12 mouse cellular contexts compared by ENCODE assay signal in the genomic region with DNA sequence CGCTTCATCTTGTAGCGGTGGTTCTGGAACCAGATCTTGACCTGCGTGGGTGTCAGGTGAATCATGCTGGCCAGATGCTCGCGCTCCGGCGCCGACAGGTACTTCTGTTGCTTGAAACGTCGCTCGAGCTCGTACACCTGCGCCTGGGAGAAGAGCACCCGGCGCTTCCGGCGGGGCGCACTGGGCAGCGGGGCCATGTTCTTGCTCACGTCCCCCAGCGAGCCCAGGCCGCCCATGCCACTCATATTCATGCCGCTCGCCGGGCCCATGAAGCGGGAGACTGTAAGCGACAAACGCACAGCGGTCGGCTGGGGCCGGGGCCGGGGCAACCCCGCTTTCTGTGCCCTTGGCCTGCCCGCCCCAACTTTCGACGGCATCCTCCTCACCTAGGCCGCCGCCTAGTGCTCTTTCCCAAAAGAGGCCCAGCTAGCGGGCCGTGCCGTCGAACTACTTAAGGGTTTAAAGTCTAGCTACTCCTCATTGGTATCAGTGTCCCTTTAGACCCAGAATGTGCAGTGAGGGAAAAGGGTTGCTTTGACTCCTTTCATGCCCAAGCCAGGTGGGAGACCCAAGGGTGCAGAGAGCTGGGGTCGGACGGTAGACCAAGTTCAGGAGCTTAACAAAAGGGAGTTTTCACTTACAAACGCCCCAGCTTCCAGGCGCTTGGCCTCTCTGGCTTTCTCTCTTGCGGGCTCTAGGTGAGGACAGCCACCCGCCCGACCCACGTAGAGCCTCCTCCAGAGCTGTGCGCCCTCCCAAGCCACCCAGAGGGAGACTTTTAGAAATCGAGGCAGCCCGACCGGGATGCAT. TPM values are rescaled to one million over a fixed set of nuclear protein-coding genes. Genes with fewer than 3 reads are reported as not detected.
DNase-seq lines count a peak whose midpoint lies in the region; ATAC-seq and TF ChIP-seq lines count a peak whose summit lies in the region.
"Had no signal": no experiment of that assay in that cellular context is flagged by ENCODE, and none has a peak within 500 bp of the region (broad histone marks: within the 10 kb centered on the region; RNA-seq: fewer than 3 reads in every experiment).

No protein-coding gene starts in this region.

- no peak for TF ChIP-seq EP300 in lung, postnatal 0 days (IDR thresholded peaks at IDR 0.05)

- no peak overlapping the region; the same call in 1 of the 2 replicates for H3K4me2 ChIP-seq in heart, embryonic 16.5 days (ENCODE audit: low read depth, low read length)
- peak overlapping the region; percentile 43 for H3K4me2 ChIP-seq in forebrain, embryonic 12.5 days
- peak overlapping the region; percentile 22 for H3K4me2 ChIP-seq in lung, postnatal 0 days (replicated peaks; ENCODE audit: low read depth, low read length)

- no peak for TF ChIP-seq CTCF in lung, postnatal 0 days (IDR thresholded peaks at IDR 0.05)

- H3K27ac ChIP-seq in heart, embryonic 16.5 days (ENCODE audit: low read length): no peak overlapping the region
- no peak overlapping the region for H3K27ac ChIP-seq in ES-E14 (ENCODE audit: insufficient read depth, low read depth, low read length, poor library complexity, severe bottlenecking)
- peak overlapping the region; percentile 87 for H3K27ac ChIP-seq in forebrain, embryonic 12.5 days
- peak overlapping the region; percentile 96 for H3K27ac ChIP-seq in lung, postnatal 0 days (ENCODE audit: low read length)
- H3K27ac ChIP-seq: macrophage had no signal

- no peaks in the 10 kb centered on the region for H3K36me3 ChIP-seq in heart, embryonic 16.5 days (ENCODE audit: control insufficient read depth, insufficient read depth)
- no peaks in the 10 kb centered on the region for H3K36me3 ChIP-seq in ES-E14 (ENCODE audit: control insufficient read depth, insufficient read depth, low read length, poor library complexity, severe bottlenecking)
- no peaks in the 10 kb centered on the region for H3K36me3 ChIP-seq in forebrain, embryonic 12.5 days (replicated peaks)
- no peaks in the 10 kb centered on the region for H3K36me3 ChIP-seq in lung, postnatal 0 days (ENCODE audit: insufficient read depth, low read length)

- H3K4me3 ChIP-seq in heart, embryonic 16.5 days (ENCODE audit: low read length): peak overlapping the region; percentile 36
- H3K4me3 ChIP-seq in ES-E14 (ENCODE audit: insufficient read depth in 1 of 2, low read depth in 1 of 2, low read length in 2 of 2, poor library complexity in 1 of 2, severe bottlenecking in 1 of 2): peak overlapping the region; percentile 1 to 34; a peak in 1 of 4 replicates
- peak overlapping the region; percentile 48 for H3K4me3 ChIP-seq in forebrain, embryonic 12.5 days (replicated peaks)
- H3K4me3 ChIP-seq in lung, postnatal 0 days (ENCODE audit: low read depth, low read length): peak overlapping the region; percentile 60

- no peak for DNase-seq in heart, adult 9 months (ENCODE audit: low spot score in 2 of 2)
- DNase-seq in ES-E14 (ENCODE audit: low read depth, low spot score): no peak
- peak; percentile 52 for DNase-seq in lung, postnatal 0 days (ENCODE audit: low spot score)
- DNase-seq in left cerebral cortex, postnatal 14 days (ENCODE audit: low spot score in 2 of 2): no peak
- no peak for DNase-seq in left cerebral cortex, adult 18-20 months (ENCODE audit: low spot score in 2 of 2)
- DNase-seq in adrenal gland, postnatal 36 days: no peak

- intact Hi-C loops in left cerebral cortex, postnatal 14 days (cut with DNase I): loop anchor here (5.0 kb wide), 1 partner anchor 79 kb away; the partner anchor contains the start of gene Nkx2-9

- peaks cover 2% of the 10 kb centered on the region; the same call in 1 of the 2 replicates for H3K4me1 ChIP-seq in heart, embryonic 16.5 days (ENCODE audit: control insufficient read depth, insufficient read depth, low read length)
- peaks cover 0 to 6% of the 10 kb centered on the region in 2 experiments; a peak in 1 of 4 replicates for H3K4me1 ChIP-seq in ES-E14 (ENCODE audit: control insufficient read depth in 2 of 2, insufficient read depth in 2 of 2, low read length in 2 of 2, poor library complexity in 1 of 2)
- H3K4me1 ChIP-seq in forebrain, embryonic 12.5 days: peaks cover 23% of the 10 kb centered on the region
- no peaks in the 10 kb centered on the region for H3K4me1 ChIP-seq in lung, postnatal 0 days (ENCODE audit: insufficient read depth, low read depth, low read length)

- no peak for ATAC-seq in heart, embryonic 16.5 days (replicated peaks; ENCODE audit: extremely low read depth, insufficient read depth, low FRiP score)
- ATAC-seq in forebrain, embryonic 12.5 days (ENCODE audit: low FRiP score): no peak
- ATAC-seq in lung, postnatal 0 days: no peak

- H3K9ac ChIP-seq in heart, embryonic 16.5 days (ENCODE audit: low read length): no peak overlapping the region
- no peak overlapping the region for H3K9ac ChIP-seq in ES-E14 (ENCODE audit: insufficient read depth, low read depth, low read length, poor library complexity, severe bottlenecking)
- H3K9ac ChIP-seq in forebrain, embryonic 12.5 days: peak overlapping the region; percentile 66
- peak overlapping the region; percentile 92 for H3K9ac ChIP-seq in lung, postnatal 0 days (replicated peaks; ENCODE audit: low read depth)

- no peaks in the 10 kb centered on the region for H3K9me3 ChIP-seq in heart, embryonic 16.5 days (replicated peaks; ENCODE audit: control insufficient read depth, low read length)
- no peaks in the 10 kb centered on the region for H3K9me3 ChIP-seq in ES-E14 (ENCODE audit: control insufficient read depth, insufficient read depth, low read depth, low read length)
- no peaks in the 10 kb centered on the region for H3K9me3 ChIP-seq in forebrain, embryonic 12.5 days
- no peaks in the 10 kb centered on the region for H3K9me3 ChIP-seq in lung, postnatal 0 days (ENCODE audit: low read length)

- in situ Hi-C loops in ES-E14 (cut with MboI; ENCODE audit: low sequenced_read_pairs in 2 of 2, unreplicated experiment in 2 of 2): loop anchor here in 1 of 2 experiments (25.0 kb wide), 1 partner anchor 654 kb away; the partner anchor contains the start of gene Slc25a21

- WGBS in heart, embryonic 16.5 days: 1% methylated on average over 54 of the region's 54 CpGs
- under 1% methylated on average over 54 of the region's 54 CpGs for WGBS in forebrain, embryonic 12.5 days
- WGBS in lung, postnatal 0 days: 1% methylated on average over 40 of the region's 54 CpGs

- H3K27me3 ChIP-seq in heart, embryonic 16.5 days (ENCODE audit: control insufficient read depth, insufficient read depth, low read length): peaks cover 91% of the 10 kb centered on the region
- peaks cover 96% of the 10 kb centered on the region for H3K27me3 ChIP-seq in forebrain, embryonic 12.5 days
- peaks cover 29% of the 10 kb centered on the region; the same call in 1 of the 2 replicates for H3K27me3 ChIP-seq in lung, postnatal 0 days (replicated peaks; ENCODE audit: insufficient read depth, low read length)

TF ChIP-seq in ES-E14, 5 proteins besides CTCF, POLR2A, EP300 and RAD21:
- TF ChIP-seq ZNF384 (IDR thresholded peaks at IDR 0.05; ENCODE audit: low read depth, low read length) (no peak), ZC3H11A (IDR thresholded peaks at IDR 0.05; ENCODE audit: borderline replicate concordance, low read depth, low read length) (no peak), MAFK (IDR thresholded peaks at IDR 0.05; ENCODE audit: insufficient read depth, low read depth, low read length) (no peak), CHD2 (IDR thresholded peaks at IDR 0.05; ENCODE audit: low read depth, low read length) (no peak), HCFC1 (IDR thresholded peaks at IDR 0.05; ENCODE audit: borderline replicate concordance, insufficient read depth, low read length) (no peak)

RNA-seq across cellular contexts. Expression of gene Nkx2-1, which starts 3.0 kb away (rescaled TPM):
- 1.1 and 8.1 TPM in 2 replicates for polyA plus RNA-seq in heart, embryonic 16.5 days (2015; fragmentation: Nextera tagmentation; extraction: Ambion mirVana)
- total RNA-seq in ES-E14 (2012; rRNA removed): not detected in 2 replicates
- 37.2 and 66.0 TPM in 2 replicates for polyA plus RNA-seq in forebrain, embryonic 12.5 days (2016; fragmentation: Nextera tagmentation; extraction: Ambion mirVana)
- 62.7 and 68.7 TPM in 2 replicates for polyA plus RNA-seq in lung, postnatal 0 days (2015; fragmentation: Nextera tagmentation; extraction: Ambion mirVana)
- under 1 TPM; 0.35 to 0.47 TPM for total RNA-seq in left cerebral cortex, postnatal 14 days (2021)
- under 1 TPM; 0.28 to 0.67 TPM for total RNA-seq in left cerebral cortex, adult 18-20 months (2021)
- total RNA-seq in adrenal gland, postnatal 36 days (2021): not detected
- total RNA-seq: adrenal gland, postnatal 10 days; common myeloid progenitor, adult 5-6 weeks; granulocyte monocyte progenitor cell, adult 5-6 weeks had no signal
- polyA plus RNA-seq: macrophage had no signal

Comparison
In these comparisons a context has a peak if more than half of its experiments do, and no peak if none do; other contexts are left out.
1. H3K27ac ChIP-seq: peak in forebrain, embryonic 12.5 days (single experiment) and lung, postnatal 0 days (single experiment); none in heart, embryonic 16.5 days (single experiment) and ES-E14 (single experiment).
2. H3K9ac ChIP-seq: peak in forebrain, embryonic 12.5 days (single experiment) and lung, postnatal 0 days (single experiment); none in heart, embryonic 16.5 days (single experiment) and ES-E14 (single experiment).
3. Peak in every context shown above with its lines, with median percentiles within 50 percentile points of each other: H3K4me3 ChIP-seq.